Mouse (Mus musculus) adrenal gland, postnatal 36 days (tissue): ENCODE measurements around the gene Pspn. TPM values are rescaled to one million over a fixed set of nuclear protein-coding genes. Genes with fewer than 3 reads are reported as not detected.

ENCODE experiments used
- DNase-seq, 2 experiments: peaks; one replicate each; pipeline ENCODE4 v3.0.0; 2021; ENCODE audit warnings: mixed read lengths in 1 of 2
- long read RNA-seq, 2 experiments: library from polyadenylated mRNA; stranded (forward); transcript quantifications; one replicate each; pipeline ENCODE4 v2.0.0; 2021; ENCODE audit warnings: borderline sequencing depth in 2 of 2
- total RNA-seq, 2 experiments: library from RNA; stranded (reverse); gene quantifications; 2 replicates each; pipeline ENCODE4 v1.2.3; 2021

Pspn gene
- total RNA-seq = 1 to 10 TPM in 1 of 2 experiments, under 1 TPM in 1; 0.76 to 2.7 TPM
- long read RNA-seq, experiment 1, partial matches to known transcripts = 0 of 1 reads
- long read RNA-seq, experiment 1, other reads (novel, unspliced or antisense) = 0 of 1 reads
- long read RNA-seq, experiment 2 = 0 reads

DNA sequence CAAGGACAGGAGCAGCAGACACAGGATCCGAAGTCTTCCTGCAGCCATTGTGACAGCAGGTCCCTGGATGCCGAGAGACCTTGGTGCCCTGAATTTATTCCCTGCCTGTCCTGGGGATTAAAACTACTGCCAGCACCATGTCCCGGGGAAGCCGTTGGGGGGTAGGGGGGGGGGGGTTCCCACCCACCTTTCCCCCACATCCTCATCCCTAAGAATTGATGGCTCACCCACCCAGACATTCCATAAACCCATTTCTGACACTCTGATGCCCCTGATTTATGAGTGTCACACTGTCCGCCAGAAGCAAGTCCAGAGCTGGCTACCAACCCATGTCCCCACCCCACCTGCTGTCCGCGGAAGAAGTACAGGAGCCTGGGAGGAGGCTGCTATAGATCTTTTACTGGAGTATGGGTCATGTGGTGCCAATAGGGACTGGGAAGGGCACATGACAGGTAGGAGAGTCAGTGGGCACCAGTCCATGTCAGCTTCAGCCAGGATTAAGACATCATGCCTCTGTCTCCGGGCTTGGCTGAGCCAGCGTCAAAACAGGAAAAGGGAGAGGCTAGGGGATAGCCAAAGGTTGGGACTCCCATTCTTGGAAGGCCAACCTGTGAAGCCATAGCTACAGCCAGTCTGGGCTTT, at the start of gene Pspn:
TSS of gene Pspn (minus strand) at position 51 of the 642 bp plus-strand sequence.
- peak; percentile 30 to 42 for DNase-seq

DNA sequence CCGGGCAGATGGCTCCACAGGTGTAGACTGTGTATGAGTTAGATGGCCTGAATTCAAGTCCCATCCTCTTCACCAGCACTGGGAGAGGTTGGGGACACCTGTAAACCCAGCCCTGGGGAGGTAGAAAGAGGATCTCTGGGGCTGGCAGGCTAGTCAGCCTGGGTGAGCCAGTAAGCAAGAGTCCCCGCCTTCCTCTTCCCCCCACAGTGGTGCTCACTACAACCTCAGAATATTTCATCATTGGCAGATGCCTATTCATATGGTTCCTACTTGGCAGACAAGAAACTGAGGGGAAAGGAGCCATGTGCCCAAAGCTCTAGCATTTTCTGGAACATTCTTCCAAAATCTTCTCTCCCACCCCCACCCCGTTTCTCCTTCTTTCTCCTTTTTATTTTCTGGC, 49.0 kb upstream of the Pspn start:
- DNase-seq = no peak

- no peak for DNase-seq
These were observed 47.6 kb upstream of the Pspn start for GRCm38 (mm10) chr17:57047406-57047805.

DNA sequence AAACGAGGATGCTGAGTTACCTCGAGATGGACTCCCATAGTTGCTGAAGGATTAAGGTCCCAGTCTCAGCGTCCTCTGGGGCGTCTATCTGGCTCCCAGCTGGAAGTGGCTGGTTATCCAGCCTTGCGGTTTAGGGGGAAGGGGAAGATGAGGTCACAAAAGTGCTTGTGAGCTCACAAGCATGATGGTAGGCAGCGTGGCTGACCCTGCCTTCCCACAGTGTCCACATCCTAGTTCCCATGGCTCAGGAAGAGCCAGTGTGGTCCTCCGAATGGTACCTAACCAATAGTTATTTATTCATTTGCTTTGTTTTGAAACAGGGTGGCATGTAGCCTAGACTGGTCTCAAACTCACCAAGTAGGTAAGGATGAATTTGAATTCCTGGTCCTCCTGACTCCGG, 41.7 kb upstream of the Pspn start, which contains the start of gene Slc25a41:
TSS of gene Slc25a41 (minus strand) at position 101 of the 400 bp plus-strand sequence.
- no peak for DNase-seq

- DNase-seq = no peak
These were observed 39.2 kb upstream of the Pspn start for GRCm38 (mm10) chr17:57038978-57039377.

DNA sequence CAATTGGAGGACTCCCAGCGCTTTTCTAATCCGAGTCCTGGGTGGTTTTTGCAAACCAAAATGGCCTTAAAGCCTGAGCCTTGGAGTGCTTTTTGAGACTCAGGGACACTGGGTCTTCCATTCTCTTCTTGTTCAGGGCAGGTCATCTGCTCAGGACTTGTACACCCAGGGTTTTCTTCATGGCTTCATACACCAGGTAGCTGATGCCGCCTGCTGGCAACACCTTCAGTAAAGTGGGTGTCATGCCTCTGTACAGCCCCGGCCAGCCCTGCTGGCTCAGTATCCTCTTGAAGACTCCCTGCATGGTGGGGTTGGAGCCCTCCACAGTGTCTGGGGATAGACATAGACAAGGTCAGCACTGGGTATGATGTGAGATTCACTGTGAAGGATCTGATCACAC, 33.0 kb upstream of the Pspn start:
- DNase-seq = no peak

DNA sequence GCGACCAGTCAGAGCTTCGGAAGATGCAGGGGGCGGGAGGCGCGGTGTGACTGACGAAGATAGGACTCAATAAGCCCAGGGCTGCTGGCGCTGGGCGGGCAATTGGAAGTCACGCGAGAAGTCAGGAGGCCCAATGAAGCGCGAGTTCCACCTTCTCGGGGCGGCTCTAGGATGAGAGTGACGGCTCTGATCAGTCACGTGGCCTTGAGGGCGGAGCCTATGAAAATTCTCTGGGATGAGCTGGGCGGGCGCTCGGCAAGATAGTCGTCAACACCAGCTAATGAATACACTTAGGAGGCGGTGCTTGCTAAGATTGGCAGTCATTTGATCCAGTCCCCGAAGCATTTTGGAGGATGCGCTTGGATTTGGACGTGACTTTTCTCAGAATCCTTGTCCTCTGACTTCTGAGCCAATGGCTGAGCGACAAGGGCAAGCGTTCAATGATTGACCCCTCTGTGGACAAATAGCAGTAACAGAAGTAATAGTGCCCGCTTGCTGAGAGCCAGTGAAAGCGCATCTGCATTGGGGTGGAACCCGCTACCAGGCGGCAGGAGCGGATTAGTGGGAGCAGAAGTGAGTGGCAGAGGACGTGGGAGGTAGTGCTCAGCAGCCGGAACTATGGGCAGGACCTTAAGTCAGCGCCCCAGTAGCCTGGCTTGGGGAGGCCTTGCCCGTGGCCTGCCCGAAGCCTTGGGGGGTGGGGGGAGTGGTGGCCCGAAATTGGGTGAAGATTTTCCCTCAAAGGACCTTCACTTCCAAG, 32.0 kb upstream of the Pspn start:
- DNase-seq = peak; percentile 98 to 99

- peak; percentile 42 to 68 for DNase-seq
These were observed 31.3 kb upstream of the Pspn start, which contains the start of gene Khsrp for GRCm38 (mm10) chr17:57030931-57031660. TSS of gene Khsrp (minus strand) at chr17:57031522.

DNA sequence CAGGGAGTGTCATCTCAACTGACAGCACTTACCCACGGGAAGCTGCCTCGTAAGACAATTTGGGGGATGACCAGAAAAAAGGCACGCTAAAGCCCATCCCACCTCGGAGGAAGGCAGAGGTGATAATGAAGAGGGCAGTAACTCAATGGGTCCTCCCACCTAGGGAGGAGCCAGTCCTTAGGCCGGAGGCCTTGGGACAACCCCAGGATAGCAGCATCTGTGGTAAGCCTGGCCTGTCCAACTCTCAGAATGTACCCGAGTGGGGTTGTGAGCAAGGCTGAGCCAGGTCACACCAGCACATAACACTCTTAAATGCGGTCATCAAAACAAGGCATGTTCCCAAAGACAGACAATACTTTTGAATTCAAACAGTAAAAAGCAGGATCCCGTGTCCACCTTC, 29.9 kb upstream of the Pspn start:
- DNase-seq = peak; percentile 49 to 58

GRCm38 (mm10) chr17:57027471-57027870, 27.7 kb upstream of the Pspn start:
- no peak for DNase-seq

- no peak for DNase-seq
These were observed 21.1 kb upstream of the Pspn start for GRCm38 (mm10) chr17:57020960-57021359.

GRCm38 (mm10) chr17:57019693-57020092, 19.9 kb upstream of the Pspn start:
- DNase-seq = no peak

DNA sequence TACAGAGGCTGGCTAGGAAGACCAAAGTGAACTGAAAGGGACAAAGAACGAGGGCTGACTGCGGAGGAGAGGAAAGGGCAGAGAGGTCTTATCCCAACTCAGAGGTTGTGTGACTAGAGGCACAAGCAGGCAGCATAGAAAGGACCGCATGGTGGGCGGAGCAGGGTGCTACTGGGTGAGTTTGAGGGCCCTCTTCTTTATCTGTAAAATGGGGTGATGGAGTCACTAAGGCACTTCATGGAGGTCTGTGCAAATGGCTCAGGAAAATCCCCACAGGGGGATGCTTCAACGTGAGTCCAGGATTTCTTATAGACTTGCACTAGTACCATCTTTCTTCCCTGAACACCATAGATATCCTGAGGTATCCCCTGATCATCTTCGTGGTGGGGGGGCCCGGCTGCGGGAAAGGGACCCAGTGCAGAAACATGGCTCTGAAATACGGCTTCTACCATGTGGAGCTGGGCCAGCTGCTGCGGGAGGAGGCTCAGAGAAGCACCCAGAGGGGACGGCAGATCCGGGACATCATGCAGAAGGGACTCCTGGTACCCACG, 12.5 kb upstream of the Pspn start:
- no peak for DNase-seq

DNA sequence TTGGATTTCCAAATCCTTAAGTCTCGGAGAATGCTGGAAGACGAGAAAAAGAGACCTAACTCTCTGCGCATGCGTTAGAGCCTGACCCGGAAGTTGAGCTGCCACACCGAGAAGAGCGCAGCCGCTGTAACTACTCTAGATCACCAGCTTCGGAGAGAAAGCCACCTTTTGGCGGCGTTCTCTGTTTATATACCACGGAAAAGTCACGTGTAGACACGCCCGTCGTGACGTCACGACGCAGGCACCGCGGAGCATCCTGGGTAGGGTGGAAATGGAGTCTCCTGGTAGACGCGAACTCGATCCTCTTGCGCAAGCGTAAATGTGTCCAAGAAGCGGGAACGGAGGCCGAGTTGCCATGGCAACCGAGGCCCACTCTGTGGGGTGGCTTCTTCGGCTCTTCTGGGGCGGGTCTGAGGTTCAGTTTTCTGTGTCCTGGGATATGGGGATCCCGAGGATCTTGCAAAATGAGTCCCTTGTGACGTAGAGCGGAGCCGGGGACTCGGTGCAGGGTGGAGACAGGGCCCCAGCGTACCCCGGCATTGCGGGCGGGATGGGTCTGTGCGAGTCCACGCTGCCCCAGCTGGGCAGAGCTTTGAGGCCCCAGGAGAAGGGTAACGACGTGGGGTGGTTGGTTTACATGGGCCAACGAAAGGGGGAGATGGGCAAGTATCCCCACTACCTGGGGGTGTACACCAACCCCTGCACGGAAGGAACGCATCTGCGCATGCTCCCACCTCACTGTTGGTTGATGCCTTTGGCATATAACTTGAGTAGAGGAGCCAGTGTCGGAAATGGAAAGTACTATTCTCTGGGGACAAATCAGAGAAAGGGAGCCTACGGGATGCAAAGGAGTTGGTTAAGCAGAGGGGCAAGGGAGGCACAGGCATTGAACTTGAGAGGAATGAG, 11.7 kb upstream of the Pspn start, which contains the start of the genes Gtf2f1 and Gm17949:
TSS of gene Gtf2f1 (minus strand) at position 53 of the 906 bp plus-strand sequence.
TSS of gene Gm17949 (plus strand) at position 234 of the 906 bp plus-strand sequence.
- peak; percentile 90 to 91 for DNase-seq

- no peak for DNase-seq
These were observed 11.1 kb upstream of the Pspn start for GRCm38 (mm10) chr17:57010911-57011235.

GRCm38 (mm10) chr17:57007137-57007905, 7.5 kb upstream of the Pspn start:
- no peak for DNase-seq

DNA sequence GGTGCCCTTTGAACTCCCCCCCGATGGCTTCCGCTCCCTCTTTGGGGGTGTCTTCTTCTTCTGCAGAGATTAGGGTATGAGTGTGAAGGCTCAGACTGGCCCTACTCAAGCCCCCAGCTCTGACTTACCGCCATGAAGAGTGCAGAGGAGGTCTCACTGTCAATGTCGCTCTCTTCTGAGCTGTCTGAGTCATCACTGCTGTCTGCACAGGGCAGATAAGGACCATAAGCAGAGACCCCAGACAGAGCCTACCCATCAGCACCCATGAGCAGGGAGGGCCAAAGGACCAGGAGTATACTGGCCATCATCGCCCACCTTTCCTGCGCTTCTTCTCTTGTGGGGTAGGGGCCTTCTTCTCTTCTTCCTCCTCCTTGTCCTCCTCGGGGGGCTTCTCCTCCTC, 4.2 kb upstream of the Pspn start:
- no peak for DNase-seq

- peak in 1 of 2 experiments; percentile 29 for DNase-seq
These were observed 1.4 kb upstream of the Pspn start for GRCm38 (mm10) chr17:57001228-57001627.

- DNase-seq = peak; percentile 63 to 66
These were observed 404 bp downstream of the Pspn start for GRCm38 (mm10) chr17:56999414-56999813.

DNA sequence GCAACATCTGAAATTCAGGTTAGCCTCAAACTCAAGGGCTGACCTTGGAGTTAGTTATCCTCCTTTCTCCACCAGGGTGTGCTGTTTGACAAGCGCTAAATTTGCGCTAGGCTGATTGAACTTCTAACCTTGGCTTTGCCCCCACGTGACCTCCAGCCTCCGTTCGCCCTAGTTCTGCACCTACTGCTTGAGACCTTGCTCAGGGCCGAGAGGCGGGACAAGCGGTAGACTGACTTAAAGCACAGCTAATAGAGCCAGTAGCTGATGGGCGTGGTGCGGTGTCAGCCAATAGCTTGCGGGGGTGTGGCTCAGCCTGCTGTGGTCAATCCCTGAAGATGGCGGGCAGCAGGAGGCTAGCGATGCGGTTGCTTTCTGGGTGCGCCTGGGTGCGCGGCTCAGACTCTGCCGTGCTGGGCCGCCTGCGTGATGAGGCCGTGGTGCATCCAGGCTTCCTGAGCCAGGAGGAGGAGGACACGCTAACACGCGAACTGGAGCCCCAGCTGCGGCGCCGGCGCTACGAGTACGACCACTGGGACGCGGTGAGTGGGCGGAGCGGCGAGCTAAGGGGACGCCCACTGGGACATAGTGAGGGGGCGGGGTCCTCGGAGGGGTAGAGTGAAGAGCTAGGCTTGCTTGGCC, 2.7 kb downstream of the Pspn start, which contains the start of gene Alkbh7:
TSS of gene Alkbh7 (plus strand) at position 311 of the 639 bp plus-strand sequence.
- DNase-seq = peak; percentile 97 to 98
